Comparison of ENCODE assay signal across 8 mouse cellular contexts in genomic region chr7:45129776-45130512, GRCm38 (mm10). TPM values are rescaled to one million over a fixed set of nuclear protein-coding genes. Genes with fewer than 3 reads are reported as not detected.
DNase-seq lines count a peak whose midpoint lies in the region; ATAC-seq and TF ChIP-seq lines count a peak whose summit lies in the region.

No protein-coding gene starts in this region.

- H3K79me2 ChIP-seq in C2C12 (ENCODE audit: control insufficient read depth, insufficient read depth) = peaks cover 36% of the 10 kb centered on the region

- no peak overlapping the region for H3ac ChIP-seq in C2C12 (ENCODE audit: control insufficient read depth, insufficient read length, low read depth)

- peaks cover 33% of the 10 kb centered on the region for H3K36me3 ChIP-seq in C2C12 (ENCODE audit: control insufficient read depth, insufficient read depth)
- peaks cover 30% of the 10 kb centered on the region for H3K36me3 ChIP-seq in forebrain, embryonic 10.5 days (replicated peaks)
- peaks cover 25% of the 10 kb centered on the region for H3K36me3 ChIP-seq in liver, embryonic 11.5 days (ENCODE audit: control insufficient read depth, insufficient read depth, low read length)

- H3K4me1 ChIP-seq in forebrain, embryonic 10.5 days = peaks cover 54% of the 10 kb centered on the region
- H3K4me1 ChIP-seq in liver, embryonic 11.5 days (replicated peaks; ENCODE audit: control insufficient read depth, insufficient read depth, low read length) = peaks cover 38% of the 10 kb centered on the region

- H3K4me2 ChIP-seq in liver, embryonic 11.5 days = peak overlapping the region; percentile 67

- H3K9me3 ChIP-seq in forebrain, embryonic 10.5 days = no peaks in the 10 kb centered on the region
- H3K9me3 ChIP-seq in liver, embryonic 11.5 days (ENCODE audit: control insufficient read depth, low read length) = no peaks in the 10 kb centered on the region

- 58% methylated on average over 15 of the region's 15 CpGs for WGBS in forebrain, embryonic 10.5 days
- 38% methylated on average over 15 of the region's 15 CpGs for WGBS in liver, embryonic 11.5 days

- ATAC-seq in liver, embryonic 11.5 days (replicated peaks; ENCODE audit: low FRiP score) = no peak

- TF ChIP-seq CTCF in C2C12 (IDR thresholded peaks at IDR 0.05; ENCODE audit: control insufficient read depth, insufficient read depth, insufficient read length) = no peak

- H3K4me3 ChIP-seq in C2C12 (ENCODE audit: insufficient read depth, poor library complexity, severe bottlenecking) = peak overlapping the region; percentile 95
- peak overlapping the region; percentile 98 for H3K4me3 ChIP-seq in forebrain, embryonic 10.5 days
- H3K4me3 ChIP-seq in liver, embryonic 11.5 days (ENCODE audit: low read depth, low read length) = peak overlapping the region; percentile 99

- peak overlapping the region; percentile 100 for H3K27ac ChIP-seq in forebrain, embryonic 10.5 days
- H3K27ac ChIP-seq in liver, embryonic 11.5 days (ENCODE audit: low read depth, low read length) = peak overlapping the region; percentile 100

- no peaks in the 10 kb centered on the region for H3K27me3 ChIP-seq in C2C12 (ENCODE audit: control insufficient read depth, insufficient read depth, insufficient read length)
- H3K27me3 ChIP-seq in forebrain, embryonic 10.5 days (ENCODE audit: poor library complexity, severe bottlenecking) = peaks cover 16% of the 10 kb centered on the region
- no peaks in the 10 kb centered on the region for H3K27me3 ChIP-seq in liver, embryonic 11.5 days (replicated peaks; ENCODE audit: control insufficient read depth, insufficient read depth, low read length)

- H3K9ac ChIP-seq in liver, embryonic 11.5 days (ENCODE audit: low read depth, low read length) = peak overlapping the region; percentile 85

- H3K79me3 ChIP-seq in C2C12 (ENCODE audit: low read depth) = peaks cover 29% of the 10 kb centered on the region

- DNase-seq in embryo, embryonic 10.5 days (ENCODE audit: low spot score) = peak; percentile 34
- DNase-seq in embryo, embryonic 10 days (ENCODE audit: low spot score) = no peak
- no peak for DNase-seq in forebrain, embryonic 10.5 days (ENCODE audit: extremely low spot score, low spot score)
- DNase-seq in liver, embryonic 11.5 days (ENCODE audit: low spot score) = no peak
- DNase-seq in layer of hippocampus, postnatal 25 days (ENCODE audit: extremely low spot score in 1 of 2, low spot score in 1 of 2) = no peak
- DNase-seq in urinary bladder, postnatal 36 days (ENCODE audit: low spot score in 2 of 2) = no peak
- no peak for DNase-seq in left cerebral cortex, adult 18-20 months (ENCODE audit: low spot score in 2 of 2)

TF ChIP-seq in C2C12, 6 proteins besides CTCF, POLR2A, EP300 and RAD21:
- TF ChIP-seq FOSL1 (IDR thresholded peaks at IDR 0.05; ENCODE audit: insufficient read depth, low read length, poor library complexity, severe bottlenecking) = no peak

RNA-seq across cellular contexts. Expression of gene Rpl13a, which starts 1.4 kb away (rescaled TPM):
- polyA plus RNA-seq in C2C12 (2012; fragmentation: generic; extraction: Trizol) = 6,379 TPM
- 1,219 and 1,234 TPM in 2 replicates for polyA plus RNA-seq in forebrain, embryonic 10.5 days (2016; fragmentation: Nextera tagmentation; extraction: Ambion mirVana)
- 1,710 and 1,879 TPM in 2 replicates for polyA plus RNA-seq in liver, embryonic 11.5 days (2014; fragmentation: Nextera tagmentation; extraction: Ambion mirVana)
- total RNA-seq in layer of hippocampus, postnatal 25 days (2021) = 100 to 1,000 TPM; 765 to 826 TPM
- total RNA-seq in left cerebral cortex, adult 18-20 months (2021) = 100 to 1,000 TPM; 712 to 811 TPM

RNA-seq across cellular contexts. Expression of gene Rps11, which starts 5.7 kb away (rescaled TPM):
- polyA plus RNA-seq in C2C12 (2012; fragmentation: generic; extraction: Trizol) = 3,175 TPM
- 1,843 and 1,853 TPM in 2 replicates for polyA plus RNA-seq in forebrain, embryonic 10.5 days (2016; fragmentation: Nextera tagmentation; extraction: Ambion mirVana)
- polyA plus RNA-seq in liver, embryonic 11.5 days (2014; fragmentation: Nextera tagmentation; extraction: Ambion mirVana) = 2,085 and 2,209 TPM in 2 replicates
- total RNA-seq in layer of hippocampus, postnatal 25 days (2021) = 100 to 1,000 TPM; 418 to 465 TPM
- total RNA-seq in left cerebral cortex, adult 18-20 months (2021) = 100 to 1,000 TPM; 474 to 479 TPM

RNA-seq across cellular contexts. Expression of gene Gm45713, which starts 6.1 kb away (rescaled TPM):
- 0.95 TPM for polyA plus RNA-seq in C2C12 (2012; fragmentation: generic; extraction: Trizol)
- 0.11 and 0.27 TPM in 2 replicates for polyA plus RNA-seq in forebrain, embryonic 10.5 days (2016; fragmentation: Nextera tagmentation; extraction: Ambion mirVana)
- polyA plus RNA-seq in liver, embryonic 11.5 days (2014; fragmentation: Nextera tagmentation; extraction: Ambion mirVana) = 0.41 and 1.1 TPM in 2 replicates
- total RNA-seq in layer of hippocampus, postnatal 25 days (2021) = not detected
- total RNA-seq in left cerebral cortex, adult 18-20 months (2021) = not detected

RNA-seq across cellular contexts. Expression of gene Flt3l, which starts 6.3 kb away (rescaled TPM):
- polyA plus RNA-seq in C2C12 (2012; fragmentation: generic; extraction: Trizol) = 1.6 TPM
- 1.1 and 1.4 TPM in 2 replicates for polyA plus RNA-seq in forebrain, embryonic 10.5 days (2016; fragmentation: Nextera tagmentation; extraction: Ambion mirVana)
- polyA plus RNA-seq in liver, embryonic 11.5 days (2014; fragmentation: Nextera tagmentation; extraction: Ambion mirVana) = 9.7 and 10.5 TPM in 2 replicates
- total RNA-seq in layer of hippocampus, postnatal 25 days (2021) = 1 to 10 TPM; 4.5 to 8.2 TPM
- total RNA-seq in left cerebral cortex, adult 18-20 months (2021) = 1 to 10 TPM; 8.4 to 9.7 TPM

RNA-seq across cellular contexts. Expression of gene Pih1d1, which starts 24.2 kb away (rescaled TPM):
- polyA plus RNA-seq in C2C12 (2012; fragmentation: generic; extraction: Trizol) = 129 TPM
- 98.5 and 99.6 TPM in 2 replicates for polyA plus RNA-seq in forebrain, embryonic 10.5 days (2016; fragmentation: Nextera tagmentation; extraction: Ambion mirVana)
- polyA plus RNA-seq in liver, embryonic 11.5 days (2014; fragmentation: Nextera tagmentation; extraction: Ambion mirVana) = 86.2 and 87.7 TPM in 2 replicates
- 10 to 100 TPM; 43.2 to 47.0 TPM for total RNA-seq in layer of hippocampus, postnatal 25 days (2021)
- 10 to 100 TPM; 46.7 to 51.7 TPM for total RNA-seq in left cerebral cortex, adult 18-20 months (2021)
